Mouse (Mus musculus) testis, adult 2 months (tissue): Measurements from ENCODE around the gene Sfi1.
"Not testable (repeated sequence)": the region's sequence is repeated elsewhere in the genome, so short reads cannot be mapped to it uniquely, and the experiment has no call there.

Experiments used
- CTCF ChIP-seq: fragments of 200-500 bp; IDR thresholded peaks from 2 replicates; pipeline ENCODE4 v1.5.1; 2012; ENCODE audit warnings: low read depth, mild to moderate bottlenecking, inconsistent platforms, low read length, moderate library complexity; ENCODE audit not compliant: control insufficient read depth, insufficient read depth, insufficient replicate concordance
- POLR2A ChIP-seq: fragments of 200-500 bp; IDR thresholded peaks from 2 replicates; pipeline ENCODE4 v1.6.1; 2012; ENCODE audit warnings: low read depth, mild to moderate bottlenecking, inconsistent platforms, low read length, moderate library complexity; ENCODE audit not compliant: control insufficient read depth

GRCm38 (mm10) chr11:3138323-3138722, 54.9 kb downstream of the Sfi1 start:
- not testable (repeated sequence) for TF ChIP-seq POLR2A, CTCF
